Mouse (Mus musculus) lung, embryonic 14.5 days (tissue): ENCODE data around the gene Fam198b. TPM values are rescaled to one million over a fixed set of nuclear protein-coding genes. Genes with fewer than 3 reads are reported as not detected.

Experiments used
- ATAC-seq: fragments of 200-750 bp; cut with Nextera tagmentation; 2 replicates; pipeline ENCODE4 v1.8.0; 2017; ENCODE audit warnings: mild to moderate bottlenecking, moderate TSS enrichment, moderate library complexity; ENCODE audit not compliant: insufficient read depth
- DNase-seq: peaks from one replicate; pipeline ENCODE4 v3.0.0-alpha.2; 2015
- H3K27ac ChIP-seq: fragments of 300-500 bp; sonication (generic); 2 replicates; pipeline ENCODE4 v1.5.1; 2014; ENCODE audit warnings: low read depth, mild to moderate bottlenecking, moderate library complexity
- H3K27me3 ChIP-seq: fragments of 300-500 bp; sonication (generic); 2 replicates; pipeline ENCODE4 v1.6.1; 2014; ENCODE audit warnings: low read length, control low read depth; ENCODE audit not compliant: insufficient read depth
- H3K36me3 ChIP-seq: fragments of 300-500 bp; sonication (generic); 2 replicates; pipeline ENCODE4 v1.6.1; 2014; ENCODE audit warnings: control low read depth; ENCODE audit not compliant: insufficient read depth
- H3K4me1 ChIP-seq: fragments of 300-500 bp; sonication (generic); 2 replicates; pipeline ENCODE4 v1.6.1; 2014; ENCODE audit warnings: antibody characterized with exemption, control low read depth; ENCODE audit not compliant: insufficient read depth
- H3K4me2 ChIP-seq: fragments of 300-500 bp; sonication (generic); 2 replicates; pipeline ENCODE4 v1.6.1; 2014; ENCODE audit warnings: mild to moderate bottlenecking
- H3K4me3 ChIP-seq: fragments of 300-500 bp; sonication (generic); 2 replicates; pipeline ENCODE4 v1.5.1; 2014; ENCODE audit warnings: low read depth, low read length
- H3K9ac ChIP-seq: fragments of 300-500 bp; sonication (generic); 2 replicates; pipeline ENCODE4 v1.6.1; 2014
- H3K9me3 ChIP-seq: fragments of 300-500 bp; sonication (generic); 2 replicates; pipeline ENCODE4 v1.6.1; 2016; ENCODE audit warnings: low read depth, low read length, control low read depth
- CTCF ChIP-seq: IDR thresholded peaks from 2 replicates; pipeline ENCODE4 v1.5.1; 2016; ENCODE audit warnings: antibody characterized with exemption, low read depth
- WGBS: fragments of 180-500 bp; shearing (Covaris S2); extraction: QIAGEN DNeasy Blood & Tissue Kit; methylation state at CpG from one replicate; pipeline ENCODE4 v1.1.7; 2014; 5-methylcytosine and 5-hydroxymethylcytosine counted together
- polyA plus RNA-seq: library from polyadenylated mRNA; unstranded; fragments of >200 nt; fragmentation: Nextera tagmentation; extraction: Ambion mirVana; gene quantifications from 2 replicates; pipeline ENCODE4 v1.2.1, GENCODE M21; 2014

Fam198b gene
- polyA plus RNA-seq, 1 experiment from 2014 or later, result 17.8 TPM

- ATAC-seq, result peak; percentile 83
- peak; percentile 87 for DNase-seq
- TF ChIP-seq CTCF, result no peak
- Histone ChIP-seq H3K9me3 (no peaks in the 10 kb centered on the region), H3K27ac (peak overlapping the region; percentile 50; the same call in 1 of the 2 replicates), H3K36me3 (no peaks in the 10 kb centered on the region), H3K4me1 (no peaks in the 10 kb centered on the region; the same call in 1 of the 2 replicates), H3K27me3 (no peaks in the 10 kb centered on the region), H3K4me2 (no peak overlapping the region), H3K9ac (no peak overlapping the region), H3K4me3 (no peak overlapping the region)
- 37% methylated on average over 1 of the region's 1 CpGs for WGBS
Measured at GRCm38 (mm10) chr3:79947736-79948135, 63.4 kb downstream of the Fam198b start.

GRCm38 (mm10) chr3:79948151-79948550 lies 63.8 kb downstream of the Fam198b start:
- no peak for ATAC-seq
- Histone ChIP-seq H3K36me3 (no peaks in the 10 kb centered on the region), H3K9me3 (no peaks in the 10 kb centered on the region), H3K27me3 (no peaks in the 10 kb centered on the region), H3K4me3 (no peak overlapping the region), H3K4me2 (no peak overlapping the region), H3K9ac (no peak overlapping the region), H3K27ac (peak overlapping the region; percentile 74; the same call in 1 of the 2 replicates), H3K4me1 (no peaks in the 10 kb centered on the region; the same call in 1 of the 2 replicates)
- DNase-seq, result peak; percentile 35
- 61% methylated on average over 2 of the region's 2 CpGs for WGBS
- TF ChIP-seq CTCF, result no peak

- ATAC-seq (peak; percentile 76), DNase-seq (peak; percentile 84)
- Histone ChIP-seq H3K27me3 (no peaks in the 10 kb centered on the region), H3K4me2 (no peak overlapping the region), H3K9me3 (no peaks in the 10 kb centered on the region), H3K9ac (no peak overlapping the region), H3K27ac (no peak overlapping the region), H3K36me3 (no peaks in the 10 kb centered on the region), H3K4me1 (no peaks in the 10 kb centered on the region; the same call in 1 of the 2 replicates), H3K4me3 (no peak overlapping the region)
- WGBS, result 24% methylated on average over 2 of the region's 2 CpGs
- no peak for TF ChIP-seq CTCF
Measured at GRCm38 (mm10) chr3:79953164-79953759, 68.9 kb downstream of the Fam198b start.

- WGBS, result 66% methylated on average over 3 of the region's 3 CpGs
- TF ChIP-seq CTCF, result no peak
- H3K36me3 ChIP-seq, result no peaks in the 10 kb centered on the region
- no peak overlapping the region for H3K9ac ChIP-seq
- DNase-seq (peak; percentile 54), ATAC-seq (no peak)
- H3K4me3 ChIP-seq, result no peak overlapping the region
- no peak overlapping the region for H3K27ac ChIP-seq
- H3K9me3 ChIP-seq, result no peaks in the 10 kb centered on the region
- no peak overlapping the region for H3K4me2 ChIP-seq
- H3K27me3 ChIP-seq, result no peaks in the 10 kb centered on the region
- no peaks in the 10 kb centered on the region for H3K4me1 ChIP-seq
Measured at GRCm38 (mm10) chr3:79955262-79955661, 70.9 kb downstream of the Fam198b start.

- no peak for TF ChIP-seq CTCF
- no peak for ATAC-seq
Measured at GRCm38 (mm10) chr3:79956792-79957191, 72.5 kb downstream of the Fam198b start.

GRCm38 (mm10) chr3:79957752-79958151 lies 73.4 kb downstream of the Fam198b start:
- DNase-seq (no peak), ATAC-seq (no peak)
- Histone ChIP-seq H3K4me2 (no peak overlapping the region), H3K27ac (no peak overlapping the region), H3K4me3 (no peak overlapping the region), H3K27me3 (no peaks in the 10 kb centered on the region), H3K4me1 (no peaks in the 10 kb centered on the region), H3K9ac (no peak overlapping the region), H3K9me3 (no peaks in the 10 kb centered on the region), H3K36me3 (no peaks in the 10 kb centered on the region)
- no peak for TF ChIP-seq CTCF
- WGBS, result 79% methylated on average over 2 of the region's 2 CpGs

More at GRCm38 (mm10) chr3:79956792-79957191, 72.5 kb downstream of the Fam198b start:
- Histone ChIP-seq H3K36me3 (no peaks in the 10 kb centered on the region), H3K4me3 (no peak overlapping the region), H3K4me1 (no peaks in the 10 kb centered on the region), H3K27me3 (no peaks in the 10 kb centered on the region), H3K4me2 (no peak overlapping the region), H3K9me3 (no peaks in the 10 kb centered on the region), H3K27ac (no peak overlapping the region), H3K9ac (no peak overlapping the region)
- peak; percentile 36 for DNase-seq

- H3K27ac ChIP-seq, result no peak overlapping the region
- no peak overlapping the region for H3K4me2 ChIP-seq
- no peaks in the 10 kb centered on the region for H3K36me3 ChIP-seq
- no peak overlapping the region for H3K9ac ChIP-seq
- DNase-seq (no peak), ATAC-seq (no peak)
- H3K4me3 ChIP-seq, result no peak overlapping the region
- H3K4me1 ChIP-seq, result no peaks in the 10 kb centered on the region
- 80% methylated on average over 4 of the region's 4 CpGs for WGBS
- no peak for TF ChIP-seq CTCF
- no peaks in the 10 kb centered on the region for H3K27me3 ChIP-seq
- no peaks in the 10 kb centered on the region for H3K9me3 ChIP-seq
Measured at GRCm38 (mm10) chr3:79966709-79967108, 82.4 kb downstream of the Fam198b start.

- H3K36me3 ChIP-seq, result no peaks in the 10 kb centered on the region
- H3K9me3 ChIP-seq, result no peaks in the 10 kb centered on the region
- ATAC-seq, result no peak
- no peak for DNase-seq
- 50% methylated on average over 1 of the region's 1 CpGs for WGBS
- H3K27ac ChIP-seq, result no peak overlapping the region
- no peaks in the 10 kb centered on the region for H3K27me3 ChIP-seq
- no peaks in the 10 kb centered on the region for H3K4me1 ChIP-seq
- no peak for TF ChIP-seq CTCF
- H3K9ac ChIP-seq, result no peak overlapping the region
- no peak overlapping the region for H3K4me3 ChIP-seq
- no peak overlapping the region for H3K4me2 ChIP-seq
Measured at GRCm38 (mm10) chr3:79967346-79967745, 83.0 kb downstream of the Fam198b start.
